Mouse (Mus musculus) ovary, postnatal 36 days (tissue): Measurements from ENCODE around the gene Cpsf2.

ENCODE experiments used
- DNase-seq: peaks from one replicate; pipeline ENCODE4 v3.0.0; 2022; ENCODE audit warnings: low spot score, mixed read lengths

Cpsf2 gene

GRCm38 (mm10) chr12:101980266-101980665 is 4.5 kb downstream of the Cpsf2 start:
- no peak for DNase-seq

- no peak for DNase-seq
Measured at GRCm38 (mm10) chr12:101981559-101981958, 5.8 kb downstream of the Cpsf2 start.

GRCm38 (mm10) chr12:101982977-101983376 is 7.2 kb downstream of the Cpsf2 start:
- DNase-seq, result no peak

- DNase-seq, result no peak
Measured at GRCm38 (mm10) chr12:101985110-101985509, 9.3 kb downstream of the Cpsf2 start.

GRCm38 (mm10) chr12:101987659-101988058 is 11.9 kb downstream of the Cpsf2 start:
- no peak for DNase-seq

GRCm38 (mm10) chr12:101994576-101995467 is 19.0 kb downstream of the Cpsf2 start:
- no peak for DNase-seq

- DNase-seq, result no peak
Measured at GRCm38 (mm10) chr12:101998929-101999328, 23.1 kb downstream of the Cpsf2 start.

- DNase-seq, result no peak
Measured at GRCm38 (mm10) chr12:102000785-102001184, 25.0 kb downstream of the Cpsf2 start.

GRCm38 (mm10) chr12:102008111-102008977 is 32.6 kb downstream of the Cpsf2 start:
- DNase-seq, result no peak

- DNase-seq, result no peak
Measured at GRCm38 (mm10) chr12:102009551-102009950, 33.8 kb downstream of the Cpsf2 start.

- DNase-seq, result no peak
Measured at GRCm38 (mm10) chr12:102014411-102014810, 38.6 kb downstream of the Cpsf2 start.

- no peak for DNase-seq
Measured at GRCm38 (mm10) chr12:102015127-102015526, 39.3 kb downstream of the Cpsf2 start.

GRCm38 (mm10) chr12:102021923-102022322 is 46.1 kb downstream of the Cpsf2 start:
- DNase-seq, result no peak

GRCm38 (mm10) chr12:102029184-102029583 is 53.4 kb downstream of the Cpsf2 start:
- no peak for DNase-seq

- DNase-seq, result no peak
Measured at GRCm38 (mm10) chr12:102029892-102030446, 54.2 kb downstream of the Cpsf2 start.

GRCm38 (mm10) chr12:102034934-102035333 is 59.1 kb downstream of the Cpsf2 start:
- no peak for DNase-seq

- DNase-seq, result no peak
Measured at GRCm38 (mm10) chr12:102039861-102040260, 64.1 kb downstream of the Cpsf2 start.

- DNase-seq, result no peak
Measured at GRCm38 (mm10) chr12:102041699-102042098, 65.9 kb downstream of the Cpsf2 start.

GRCm38 (mm10) chr12:102042247-102042646 is 66.5 kb downstream of the Cpsf2 start:
- DNase-seq, result no peak

GRCm38 (mm10) chr12:102043840-102044239 is 68.1 kb downstream of the Cpsf2 start:
- DNase-seq, result no peak

- DNase-seq, result no peak
Measured at GRCm38 (mm10) chr12:102054155-102054554, 78.4 kb downstream of the Cpsf2 start.

GRCm38 (mm10) chr12:102055758-102056157 is 80.0 kb downstream of the Cpsf2 start:
- DNase-seq, result no peak
